Mouse (Mus musculus): ENCODE measurements around the gene Chchd10. TPM values are rescaled to one million over a fixed set of nuclear protein-coding genes. Genes with fewer than 3 reads are reported as not detected.
A peak's percentile ranks its signal among the peaks of the same experiment; 100 is the strongest.

Chchd10 gene
- polyA plus RNA-seq, 1 experiment from 2014 or later: 347 TPM

DNA sequence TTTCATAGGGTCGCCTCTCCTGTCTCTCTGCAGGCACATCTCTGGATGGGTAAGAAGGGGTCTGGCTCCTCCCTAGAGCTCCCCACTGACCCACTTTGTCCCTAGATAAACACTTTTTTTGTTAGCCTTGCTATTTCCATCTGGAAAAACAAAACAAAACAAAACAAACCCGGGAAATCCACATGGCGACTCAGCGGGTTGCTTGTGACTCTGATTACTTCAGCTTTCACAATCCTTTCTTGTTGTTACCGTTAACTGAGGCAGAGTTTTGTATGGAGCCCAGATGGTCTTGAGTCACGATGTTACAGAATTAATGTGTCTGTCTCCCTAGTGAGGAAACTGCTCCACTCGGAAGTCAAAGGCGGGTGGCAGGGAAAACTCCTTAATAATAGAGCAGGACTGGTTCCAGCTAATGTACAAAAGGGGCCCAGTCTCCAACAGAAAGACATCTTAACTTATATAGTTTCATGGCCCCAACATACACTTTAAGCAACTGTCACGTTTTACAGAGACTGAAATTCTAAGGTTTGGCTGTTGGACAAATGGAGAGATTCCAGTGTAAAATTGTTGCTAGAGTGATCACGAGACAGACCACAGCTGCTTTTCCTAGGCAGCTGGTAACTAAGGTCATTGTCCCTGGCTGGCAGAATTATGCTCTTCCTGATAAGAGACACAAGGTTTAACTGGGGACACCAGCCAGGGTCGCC is 11.3 kb downstream of the Chchd10 start:
- Histone ChIP-seq H3K9ac (replicated peaks; ENCODE audit: low read depth) (no peak overlapping the region), H3K4me1 (ENCODE audit: insufficient read depth, low read depth, low read length) (no peaks in the 10 kb centered on the region), H3K27ac (ENCODE audit: low read length) (peak overlapping the region; percentile 7; the same call in 1 of the 2 replicates), H3K36me3 (ENCODE audit: insufficient read depth, low read length) (no peaks in the 10 kb centered on the region), H3K9me3 (ENCODE audit: low read length) (no peaks in the 10 kb centered on the region), H3K4me2 (replicated peaks; ENCODE audit: low read depth, low read length) (no peak overlapping the region), H3K27me3 (replicated peaks; ENCODE audit: insufficient read depth, low read length) (no peaks in the 10 kb centered on the region), H3K4me3 (ENCODE audit: low read depth, low read length) (no peak overlapping the region)
- DNase-seq (ENCODE audit: low spot score) (peak; percentile 90), ATAC-seq (peak; percentile 73)
- TF ChIP-seq EP300 (IDR thresholded peaks at IDR 0.05) (peak; percentile 58), CTCF (IDR thresholded peaks at IDR 0.05) (no peak)
- WGBS: 28% methylated on average over 11 of the region's 11 CpGs

DNA sequence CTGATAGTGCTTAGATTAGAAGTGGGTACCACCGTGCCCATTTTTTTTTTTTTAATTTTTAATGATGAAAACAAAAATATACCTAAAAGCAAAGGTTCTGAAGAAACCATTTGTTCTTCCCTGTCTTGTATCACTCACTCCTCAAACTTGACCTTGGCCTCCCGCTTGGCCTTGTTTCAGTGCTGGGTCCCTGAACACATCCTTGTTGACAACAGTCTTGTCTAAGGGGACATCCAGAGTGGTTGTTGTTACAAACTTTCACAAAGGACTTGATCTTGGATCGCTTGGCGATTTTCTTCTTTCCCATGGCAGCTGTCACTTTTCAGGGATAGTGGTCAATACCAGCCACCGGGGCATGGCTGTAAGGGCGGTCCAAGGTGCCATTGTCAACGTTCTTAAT is 12.3 kb downstream of the Chchd10 start:
- no peak overlapping the region for H3K4me3 ChIP-seq (ENCODE audit: low read depth, low read length)
- no peak overlapping the region for H3K9ac ChIP-seq (replicated peaks; ENCODE audit: low read depth)
- H3K9me3 ChIP-seq (ENCODE audit: low read length): no peaks in the 10 kb centered on the region
- ATAC-seq (no peak), DNase-seq (ENCODE audit: low spot score) (no peak)
- TF ChIP-seq EP300 (IDR thresholded peaks at IDR 0.05): no peak
- no peak for TF ChIP-seq CTCF (IDR thresholded peaks at IDR 0.05)
- no peak overlapping the region for H3K4me2 ChIP-seq (replicated peaks; ENCODE audit: low read depth, low read length)
- 89% methylated on average over 7 of the region's 7 CpGs for WGBS
- H3K27ac ChIP-seq (ENCODE audit: low read length): peak overlapping the region; percentile 52; the same call in 1 of the 2 replicates
- H3K36me3 ChIP-seq (ENCODE audit: insufficient read depth, low read length): no peaks in the 10 kb centered on the region
- H3K27me3 ChIP-seq (replicated peaks; ENCODE audit: insufficient read depth, low read length): no peaks in the 10 kb centered on the region
- H3K4me1 ChIP-seq (ENCODE audit: insufficient read depth, low read depth, low read length): no peaks in the 10 kb centered on the region

DNA sequence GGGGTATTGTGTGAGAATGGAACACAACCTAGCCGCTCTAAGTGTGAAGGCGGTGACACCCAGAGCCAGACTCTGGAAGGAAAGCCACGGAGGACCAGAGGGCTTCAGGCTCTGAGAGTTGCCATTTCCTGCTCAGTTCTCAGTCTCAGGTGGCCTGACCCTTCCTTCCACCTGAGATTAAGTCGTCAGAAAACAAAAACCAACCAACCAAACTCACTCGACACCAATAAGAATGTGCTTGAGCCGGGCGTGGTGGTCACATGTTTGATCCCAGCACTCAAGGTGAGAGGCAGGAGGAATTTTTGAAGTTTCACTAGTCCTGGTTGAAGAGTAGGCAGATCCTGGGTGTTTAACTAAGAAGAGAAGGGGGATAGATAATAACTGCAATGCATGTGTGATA is 13.0 kb downstream of the Chchd10 start:
- DNase-seq (ENCODE audit: low spot score) (peak; percentile 91), ATAC-seq (peak; percentile 78)
- no peak overlapping the region for H3K4me2 ChIP-seq (replicated peaks; ENCODE audit: low read depth, low read length)
- H3K9me3 ChIP-seq (ENCODE audit: low read length): no peaks in the 10 kb centered on the region
- no peaks in the 10 kb centered on the region for H3K36me3 ChIP-seq (ENCODE audit: insufficient read depth, low read length)
- H3K9ac ChIP-seq (replicated peaks; ENCODE audit: low read depth): no peak overlapping the region
- 0 out of 2 replicates have a peak, but pooled peaks cover under 1% of the 10 kb centered on the region for H3K4me1 ChIP-seq (ENCODE audit: insufficient read depth, low read depth, low read length)
- 48% methylated on average over 7 of the region's 7 CpGs for WGBS
- no peak overlapping the region for H3K4me3 ChIP-seq (ENCODE audit: low read depth, low read length)
- no peak for TF ChIP-seq CTCF (IDR thresholded peaks at IDR 0.05)
- TF ChIP-seq EP300 (IDR thresholded peaks at IDR 0.05): peak; percentile 88
- H3K27me3 ChIP-seq (replicated peaks; ENCODE audit: insufficient read depth, low read length): no peaks in the 10 kb centered on the region
- H3K27ac ChIP-seq (ENCODE audit: low read length): peak overlapping the region; percentile 52; the same call in 1 of the 2 replicates

DNA sequence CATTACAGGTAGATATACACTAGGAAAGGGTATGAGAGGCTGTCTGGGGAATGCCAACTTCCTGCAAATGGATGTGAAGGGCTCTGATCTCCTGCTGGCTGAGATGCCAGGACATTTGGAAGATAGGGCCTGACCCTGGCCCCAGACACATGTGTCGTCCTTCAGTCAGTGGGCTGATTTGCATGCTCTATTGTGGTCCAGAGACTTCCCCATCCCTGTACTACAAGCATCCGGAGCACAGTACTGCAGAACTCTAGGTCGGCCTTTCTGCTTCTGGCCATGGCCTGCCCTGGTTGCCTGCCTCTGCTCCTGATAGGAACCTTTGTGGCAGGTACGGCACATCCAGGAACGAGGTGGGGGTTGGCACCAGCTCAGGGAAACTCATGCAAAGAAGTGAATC is 15.1 kb downstream of the Chchd10 start:
- 75% methylated on average over 5 of the region's 5 CpGs for WGBS
- Histone ChIP-seq H3K27ac (ENCODE audit: low read length) (no peak overlapping the region), H3K9me3 (ENCODE audit: low read length) (no peaks in the 10 kb centered on the region), H3K4me3 (ENCODE audit: low read depth, low read length) (no peak overlapping the region), H3K9ac (replicated peaks; ENCODE audit: low read depth) (no peak overlapping the region), H3K36me3 (ENCODE audit: insufficient read depth, low read length) (no peaks in the 10 kb centered on the region), H3K4me2 (replicated peaks; ENCODE audit: low read depth, low read length) (no peak overlapping the region), H3K4me1 (ENCODE audit: insufficient read depth, low read depth, low read length) (0 out of 2 replicates have a peak, but pooled peaks cover 3% of the 10 kb centered on the region), H3K27me3 (replicated peaks; ENCODE audit: insufficient read depth, low read length) (no peaks in the 10 kb centered on the region)
- no peak for DNase-seq (ENCODE audit: low spot score)
- TF ChIP-seq EP300 (IDR thresholded peaks at IDR 0.05) (no peak), CTCF (IDR thresholded peaks at IDR 0.05) (no peak)
- no peak for ATAC-seq

DNA sequence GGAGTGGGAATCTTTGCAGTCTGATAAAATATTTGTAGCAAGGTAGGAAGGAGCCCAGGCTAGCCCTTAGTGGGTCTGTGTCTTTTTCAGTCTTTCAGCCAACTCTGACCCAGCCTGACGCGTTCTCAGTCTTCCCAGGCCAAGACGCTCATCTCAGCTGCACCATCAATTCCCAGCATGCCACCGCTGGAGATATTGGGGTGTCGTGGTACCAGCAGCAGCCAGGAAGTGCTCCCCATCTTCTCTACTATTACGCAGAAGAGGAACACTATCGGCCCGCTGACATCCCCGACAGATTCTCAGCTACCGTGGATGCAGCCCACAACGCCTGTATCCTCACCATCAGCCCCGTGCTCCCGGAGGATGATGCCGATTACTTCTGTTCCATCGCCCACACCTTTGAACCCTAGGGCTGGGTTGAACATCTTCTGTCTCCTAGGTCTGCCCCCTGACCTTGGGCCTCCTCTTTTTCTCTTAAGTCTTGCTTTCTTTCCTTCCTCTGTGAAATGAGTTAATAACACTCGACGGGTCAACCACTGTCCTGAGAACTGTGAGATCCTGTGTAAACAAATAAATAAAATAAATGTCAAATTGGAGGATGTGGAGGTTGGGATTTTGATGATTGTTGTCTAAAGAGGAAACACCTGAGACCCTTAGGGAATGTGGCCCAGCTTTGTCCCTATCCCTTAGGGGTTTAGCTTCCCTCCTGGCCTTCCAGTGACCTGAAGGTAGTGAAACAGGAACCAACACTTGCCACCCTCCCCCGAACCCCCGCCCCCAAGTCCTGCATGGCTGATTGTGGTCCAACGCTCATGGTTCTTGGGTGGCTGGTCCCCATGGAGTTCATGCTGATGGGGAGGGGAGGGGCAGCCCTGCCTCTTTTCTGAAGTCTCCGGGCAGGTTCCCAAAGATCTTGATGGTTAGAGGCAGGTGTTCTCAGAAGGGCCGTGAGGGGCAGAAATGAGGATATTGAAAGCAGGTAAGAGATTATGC is 16.4 kb downstream of the Chchd10 start:
- Histone ChIP-seq H3K27ac (ENCODE audit: low read length) (no peak overlapping the region), H3K27me3 (replicated peaks; ENCODE audit: insufficient read depth, low read length) (no peaks in the 10 kb centered on the region), H3K36me3 (ENCODE audit: insufficient read depth, low read length) (no peaks in the 10 kb centered on the region), H3K4me3 (ENCODE audit: low read depth, low read length) (no peak overlapping the region), H3K4me1 (ENCODE audit: insufficient read depth, low read depth, low read length) (0 out of 2 replicates have a peak, but pooled peaks cover 3% of the 10 kb centered on the region), H3K4me2 (replicated peaks; ENCODE audit: low read depth, low read length) (no peak overlapping the region), H3K9ac (replicated peaks; ENCODE audit: low read depth) (no peak overlapping the region), H3K9me3 (ENCODE audit: low read length) (no peaks in the 10 kb centered on the region)
- WGBS: 73% methylated on average over 22 of the region's 22 CpGs
- ATAC-seq (no peak), DNase-seq (ENCODE audit: low spot score) (no peak)
- no peak for TF ChIP-seq CTCF (IDR thresholded peaks at IDR 0.05)
- TF ChIP-seq EP300 (IDR thresholded peaks at IDR 0.05): no peak

DNA sequence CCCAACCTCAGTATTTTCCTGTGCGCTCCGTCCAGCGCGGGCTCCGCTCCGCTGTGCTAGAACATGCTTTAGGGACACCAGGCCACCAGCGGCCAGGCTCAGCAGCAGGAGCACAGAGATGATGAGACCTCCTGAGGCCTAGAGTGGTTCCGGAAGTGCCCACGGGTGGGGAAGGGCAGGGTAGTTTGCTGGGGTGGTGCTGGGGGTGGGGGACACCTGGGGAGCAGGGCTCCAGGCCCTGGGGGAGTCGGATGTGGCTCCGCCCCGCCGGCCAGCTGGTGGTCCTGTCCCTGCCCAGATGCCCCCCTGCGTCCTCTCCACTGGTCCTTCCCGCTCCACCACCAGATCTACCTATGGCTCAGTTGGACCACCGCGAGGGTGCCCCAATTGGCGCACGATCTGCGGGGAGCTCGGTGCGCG is 17.9 kb downstream of the Chchd10 start:
- H3K27me3 ChIP-seq (replicated peaks; ENCODE audit: insufficient read depth, low read length): no peaks in the 10 kb centered on the region
- H3K36me3 ChIP-seq (ENCODE audit: insufficient read depth, low read length): no peaks in the 10 kb centered on the region
- DNase-seq (ENCODE audit: low spot score) (peak; percentile 55), ATAC-seq (peak; percentile 58)
- peak overlapping the region; percentile 41; the same call in 1 of the 2 replicates for H3K9ac ChIP-seq (replicated peaks; ENCODE audit: low read depth)
- H3K4me2 ChIP-seq (replicated peaks; ENCODE audit: low read depth, low read length): peak overlapping the region; percentile 80
- H3K27ac ChIP-seq (ENCODE audit: low read length): no peak overlapping the region
- TF ChIP-seq CTCF (IDR thresholded peaks at IDR 0.05) (no peak), EP300 (IDR thresholded peaks at IDR 0.05) (no peak)
- no peaks in the 10 kb centered on the region for H3K9me3 ChIP-seq (ENCODE audit: low read length)
- WGBS: 2% methylated on average over 19 of the region's 23 CpGs
- peak overlapping the region; percentile 34 for H3K4me3 ChIP-seq (ENCODE audit: low read depth, low read length)
- H3K4me1 ChIP-seq (ENCODE audit: insufficient read depth, low read depth, low read length): 0 out of 2 replicates have a peak, but pooled peaks cover 3% of the 10 kb centered on the region

Data from lung, postnatal 0 days (tissue).